Mouse (Mus musculus): ENCODE data around the gene Rpl6. TPM values are rescaled to one million over a fixed set of nuclear protein-coding genes. Genes with fewer than 3 reads are reported as not detected.
"Not testable (repeated sequence)": the region's sequence is repeated elsewhere in the genome, so short reads cannot be mapped to it uniquely, and the experiment has no call there.

Gene Rpl6
- polyA plus RNA-seq, 1 experiment from 2014 or later: 565 TPM

GRCm38 (mm10) chr5:121226845-121227244, 22.6 kb downstream of the Rpl6 start:
- ATAC-seq: no peak

GRCm38 (mm10) chr5:121227330-121227729, 23.0 kb downstream of the Rpl6 start:
- not testable (repeated sequence) for H3K4me2 ChIP-seq (ENCODE audit: low read depth, low read length); H3K4me1 ChIP-seq (ENCODE audit: control insufficient read depth, insufficient read depth, low read length); H3K9ac ChIP-seq (ENCODE audit: low read depth, low read length); H3K36me3 ChIP-seq (ENCODE audit: control insufficient read depth, insufficient read depth, low read length); ATAC-seq; H3K27me3 ChIP-seq (replicated peaks; ENCODE audit: control insufficient read depth, insufficient read depth, low read length); H3K27ac ChIP-seq (ENCODE audit: low read length); H3K9me3 ChIP-seq (ENCODE audit: control insufficient read depth, low read length); H3K4me3 ChIP-seq (ENCODE audit: low read length)
- 81% methylated on average over 1 of the region's 1 CpGs for WGBS

More at GRCm38 (mm10) chr5:121226845-121227244, 22.6 kb downstream of the Rpl6 start:
- no peaks in the 10 kb centered on the region for H3K9me3 ChIP-seq (ENCODE audit: control insufficient read depth, low read length)
- H3K4me2 ChIP-seq (ENCODE audit: low read depth, low read length): no peak overlapping the region
- H3K36me3 ChIP-seq (ENCODE audit: control insufficient read depth, insufficient read depth, low read length): no peaks in the 10 kb centered on the region
- no peak overlapping the region for H3K9ac ChIP-seq (ENCODE audit: low read depth, low read length)
- no peak overlapping the region for H3K27ac ChIP-seq (ENCODE audit: low read length)
- no peak overlapping the region for H3K4me3 ChIP-seq (ENCODE audit: low read length)
- 79% methylated on average over 4 of the region's 4 CpGs for WGBS
- H3K4me1 ChIP-seq (ENCODE audit: control insufficient read depth, insufficient read depth, low read length): 0 out of 2 replicates have a peak, but pooled peaks cover 4% of the 10 kb centered on the region
- H3K27me3 ChIP-seq (replicated peaks; ENCODE audit: control insufficient read depth, insufficient read depth, low read length): no peaks in the 10 kb centered on the region

GRCm38 (mm10) chr5:121229182-121229581, 24.9 kb downstream of the Rpl6 start:
- no peak overlapping the region for H3K4me2 ChIP-seq (ENCODE audit: low read depth, low read length)
- 58% methylated on average over 2 of the region's 2 CpGs for WGBS
- no peak for ATAC-seq

GRCm38 (mm10) chr5:121230811-121231210, 26.5 kb downstream of the Rpl6 start:
- H3K4me2 ChIP-seq (ENCODE audit: low read depth, low read length): no peak overlapping the region
- ATAC-seq: no peak
- no peaks in the 10 kb centered on the region for H3K36me3 ChIP-seq (ENCODE audit: control insufficient read depth, insufficient read depth, low read length)
- H3K4me3 ChIP-seq (ENCODE audit: low read length): no peak overlapping the region
- no peaks in the 10 kb centered on the region for H3K27me3 ChIP-seq (replicated peaks; ENCODE audit: control insufficient read depth, insufficient read depth, low read length)
- no peak overlapping the region for H3K27ac ChIP-seq (ENCODE audit: low read length)
- H3K9me3 ChIP-seq (ENCODE audit: control insufficient read depth, low read length): no peaks in the 10 kb centered on the region
- WGBS: 88% methylated on average over 9 of the region's 9 CpGs
- H3K9ac ChIP-seq (ENCODE audit: low read depth, low read length): no peak overlapping the region
- 0 out of 2 replicates have a peak, but pooled peaks cover 4% of the 10 kb centered on the region for H3K4me1 ChIP-seq (ENCODE audit: control insufficient read depth, insufficient read depth, low read length)

More at GRCm38 (mm10) chr5:121229182-121229581, 24.9 kb downstream of the Rpl6 start:
- no peaks in the 10 kb centered on the region for H3K9me3 ChIP-seq (ENCODE audit: control insufficient read depth, low read length)
- no peaks in the 10 kb centered on the region for H3K27me3 ChIP-seq (replicated peaks; ENCODE audit: control insufficient read depth, insufficient read depth, low read length)
- no peak overlapping the region for H3K27ac ChIP-seq (ENCODE audit: low read length)
- H3K4me1 ChIP-seq (ENCODE audit: control insufficient read depth, insufficient read depth, low read length): 0 out of 2 replicates have a peak, but pooled peaks cover 4% of the 10 kb centered on the region
- H3K36me3 ChIP-seq (ENCODE audit: control insufficient read depth, insufficient read depth, low read length): no peaks in the 10 kb centered on the region
- H3K9ac ChIP-seq (ENCODE audit: low read depth, low read length): no peak overlapping the region
- H3K4me3 ChIP-seq (ENCODE audit: low read length): no peak overlapping the region

GRCm38 (mm10) chr5:121232789-121233188, 28.5 kb downstream of the Rpl6 start:
- H3K36me3 ChIP-seq (ENCODE audit: control insufficient read depth, insufficient read depth, low read length): no peaks in the 10 kb centered on the region
- no peak overlapping the region for H3K4me3 ChIP-seq (ENCODE audit: low read length)
- no peaks in the 10 kb centered on the region for H3K27me3 ChIP-seq (replicated peaks; ENCODE audit: control insufficient read depth, insufficient read depth, low read length)
- H3K9me3 ChIP-seq (ENCODE audit: control insufficient read depth, low read length): no peaks in the 10 kb centered on the region
- no peak overlapping the region for H3K9ac ChIP-seq (ENCODE audit: low read depth, low read length)
- H3K4me2 ChIP-seq (ENCODE audit: low read depth, low read length): no peak overlapping the region
- no peaks in the 10 kb centered on the region for H3K4me1 ChIP-seq (ENCODE audit: control insufficient read depth, insufficient read depth, low read length)
- H3K27ac ChIP-seq (ENCODE audit: low read length): no peak overlapping the region
- no peak for ATAC-seq
- 100% methylated on average over 1 of the region's 1 CpGs for WGBS

- H3K27ac ChIP-seq (ENCODE audit: low read length): peak overlapping the region; percentile 39
- H3K4me1 ChIP-seq (ENCODE audit: control insufficient read depth, insufficient read depth, low read length): no peaks in the 10 kb centered on the region
- H3K9ac ChIP-seq (ENCODE audit: low read depth, low read length): no peak overlapping the region
- no peak overlapping the region for H3K4me3 ChIP-seq (ENCODE audit: low read length)
- ATAC-seq: peak; percentile 86
- H3K4me2 ChIP-seq (ENCODE audit: low read depth, low read length): no peak overlapping the region; the same call in 1 of the 2 replicates
- H3K9me3 ChIP-seq (ENCODE audit: control insufficient read depth, low read length): no peaks in the 10 kb centered on the region
- no peaks in the 10 kb centered on the region for H3K27me3 ChIP-seq (replicated peaks; ENCODE audit: control insufficient read depth, insufficient read depth, low read length)
- whole genome bisulfite sequencing: 45% methylated on average over 2 of the region's 2 CpGs
- H3K36me3 ChIP-seq (ENCODE audit: control insufficient read depth, insufficient read depth, low read length): no peaks in the 10 kb centered on the region
Measured at GRCm38 (mm10) chr5:121233726-121234125, 29.4 kb downstream of the Rpl6 start.

- WGBS: 68% methylated on average over 5 of the region's 5 CpGs
- no peaks in the 10 kb centered on the region for H3K36me3 ChIP-seq (ENCODE audit: control insufficient read depth, insufficient read depth, low read length)
- no peaks in the 10 kb centered on the region for H3K4me1 ChIP-seq (ENCODE audit: control insufficient read depth, insufficient read depth, low read length)
- no peak overlapping the region for H3K4me2 ChIP-seq (ENCODE audit: low read depth, low read length)
- no peaks in the 10 kb centered on the region for H3K9me3 ChIP-seq (ENCODE audit: control insufficient read depth, low read length)
- H3K27ac ChIP-seq (ENCODE audit: low read length): no peak overlapping the region
- H3K4me3 ChIP-seq (ENCODE audit: low read length): no peak overlapping the region
- no peak overlapping the region for H3K9ac ChIP-seq (ENCODE audit: low read depth, low read length)
- ATAC-seq: peak; percentile 73; the same call in 1 of the 2 replicates
- H3K27me3 ChIP-seq (replicated peaks; ENCODE audit: control insufficient read depth, insufficient read depth, low read length): no peaks in the 10 kb centered on the region
Measured at GRCm38 (mm10) chr5:121236171-121236570, 31.9 kb downstream of the Rpl6 start.

- 78% methylated on average over 2 of the region's 2 CpGs for WGBS
- no peak for ATAC-seq
- H3K9me3 ChIP-seq (ENCODE audit: control insufficient read depth, low read length): no peaks in the 10 kb centered on the region
- no peak overlapping the region for H3K27ac ChIP-seq (ENCODE audit: low read length)
- H3K4me1 ChIP-seq (ENCODE audit: control insufficient read depth, insufficient read depth, low read length): no peaks in the 10 kb centered on the region
- H3K27me3 ChIP-seq (replicated peaks; ENCODE audit: control insufficient read depth, insufficient read depth, low read length): no peaks in the 10 kb centered on the region
- no peaks in the 10 kb centered on the region for H3K36me3 ChIP-seq (ENCODE audit: control insufficient read depth, insufficient read depth, low read length)
- no peak overlapping the region for H3K4me2 ChIP-seq (ENCODE audit: low read depth, low read length)
- H3K4me3 ChIP-seq (ENCODE audit: low read length): no peak overlapping the region
- H3K9ac ChIP-seq (ENCODE audit: low read depth, low read length): no peak overlapping the region
Measured at GRCm38 (mm10) chr5:121238208-121238607, 33.9 kb downstream of the Rpl6 start.

GRCm38 (mm10) chr5:121239846-121240245, 35.6 kb downstream of the Rpl6 start:
- no peaks in the 10 kb centered on the region for H3K27me3 ChIP-seq (replicated peaks; ENCODE audit: control insufficient read depth, insufficient read depth, low read length)
- WGBS: 69% methylated on average over 5 of the region's 5 CpGs
- ATAC-seq: no peak
- no peak overlapping the region for H3K27ac ChIP-seq (ENCODE audit: low read length)
- H3K9ac ChIP-seq (ENCODE audit: low read depth, low read length): no peak overlapping the region
- no peaks in the 10 kb centered on the region for H3K36me3 ChIP-seq (ENCODE audit: control insufficient read depth, insufficient read depth, low read length)
- H3K9me3 ChIP-seq (ENCODE audit: control insufficient read depth, low read length): no peaks in the 10 kb centered on the region
- H3K4me2 ChIP-seq (ENCODE audit: low read depth, low read length): no peak overlapping the region
- H3K4me1 ChIP-seq (ENCODE audit: control insufficient read depth, insufficient read depth, low read length): no peaks in the 10 kb centered on the region
- no peak overlapping the region for H3K4me3 ChIP-seq (ENCODE audit: low read length)

- Histone ChIP-seq H3K4me1 (ENCODE audit: control insufficient read depth, insufficient read depth, low read length) (no peaks in the 10 kb centered on the region), H3K36me3 (ENCODE audit: control insufficient read depth, insufficient read depth, low read length) (no peaks in the 10 kb centered on the region), H3K9ac (ENCODE audit: low read depth, low read length) (no peak overlapping the region), H3K27ac (ENCODE audit: low read length) (no peak overlapping the region), H3K27me3 (replicated peaks; ENCODE audit: control insufficient read depth, insufficient read depth, low read length) (no peaks in the 10 kb centered on the region), H3K9me3 (ENCODE audit: control insufficient read depth, low read length) (no peaks in the 10 kb centered on the region), H3K4me3 (ENCODE audit: low read length) (no peak overlapping the region), H3K4me2 (ENCODE audit: low read depth, low read length) (no peak overlapping the region)
- ATAC-seq: no peak
Measured at GRCm38 (mm10) chr5:121241182-121241581, 36.9 kb downstream of the Rpl6 start.
